Mouse (Mus musculus) brain, embryonic 14.5 days (tissue): ENCODE measurements around the gene Cstb.

ENCODE experiments used
- CTCF ChIP-seq: fragments of 200-500 bp; IDR thresholded peaks from 2 replicates; pipeline ENCODE4 v1.5.1; 2012; ENCODE audit warnings: inconsistent platforms, mild to moderate bottlenecking, moderate library complexity, borderline replicate concordance; ENCODE audit not compliant: insufficient read depth, insufficient read length; ENCODE audit errors: extremely low read depth
- POLR2A ChIP-seq: fragments of 200-500 bp; IDR thresholded peaks from 2 replicates; pipeline ENCODE4 v1.6.1; 2012; ENCODE audit warnings: mild to moderate bottlenecking, inconsistent platforms, borderline replicate concordance; ENCODE audit not compliant: poor library complexity, insufficient read depth, insufficient read length, severe bottlenecking; ENCODE audit errors: extremely low read depth

- TF ChIP-seq POLR2A (no peak), CTCF (no peak)
Measured at GRCm38 (mm10) chr10:78429776-78430175, 4.3 kb downstream of the Cstb start.
